Mouse (Mus musculus): ENCODE results near the gene Foxn2. TPM values are rescaled to one million over a fixed set of nuclear protein-coding genes. Genes with fewer than 3 reads are reported as not detected.
"Not testable (repeated sequence)": the region's sequence is repeated elsewhere in the genome, so short reads cannot be mapped to it uniquely, and the experiment has no call there.

Gene Foxn2
- polyA plus RNA-seq, 2 experiments = 8.6 to 11.6 TPM

GRCm38 (mm10) chr17:88459516-88459915 lies 19.0 kb downstream of the Foxn2 start:
- ATAC-seq (ENCODE audit: low FRiP score, low read depth) (no peak), DNase-seq (ENCODE audit: low spot score) (no peak)
- Histone ChIP-seq H3K9me3 (ENCODE audit: control insufficient read depth, low read length) (no peaks in the 10 kb centered on the region), H3K4me2 (replicated peaks; ENCODE audit: low read depth, low read length, severe bottlenecking) (no peak overlapping the region), H3K27ac (replicated peaks; ENCODE audit: low read depth, low read length) (no peak overlapping the region), H3K9ac (ENCODE audit: low read depth, low read length, severe bottlenecking) (no peak overlapping the region), H3K27me3 (ENCODE audit: control insufficient read depth, insufficient read depth, low read length) (no peaks in the 10 kb centered on the region), H3K36me3 (ENCODE audit: control insufficient read depth, insufficient read depth, low read length) (no peaks in the 10 kb centered on the region), H3K4me1 (ENCODE audit: control insufficient read depth, insufficient read depth, low read length) (no peaks in the 10 kb centered on the region), H3K4me3 (replicated peaks; ENCODE audit: low read length) (no peak overlapping the region)
- TF ChIP-seq POLR2A (IDR thresholded peaks at IDR 0.05; ENCODE audit: borderline replicate concordance, extremely low read depth, insufficient read depth, insufficient read length) = no peak
- 61% methylated on average over 2 of the region's 2 CpGs for WGBS

GRCm38 (mm10) chr17:88459916-88460901 lies 19.7 kb downstream of the Foxn2 start:
- no peak overlapping the region for H3K27ac ChIP-seq (replicated peaks; ENCODE audit: low read depth, low read length)
- H3K4me1 ChIP-seq (ENCODE audit: control insufficient read depth, insufficient read depth, low read length) = no peaks in the 10 kb centered on the region
- H3K27me3 ChIP-seq (ENCODE audit: control insufficient read depth, insufficient read depth, low read length) = no peaks in the 10 kb centered on the region
- no peak overlapping the region for H3K9ac ChIP-seq (ENCODE audit: low read depth, low read length, severe bottlenecking)
- no peak for TF ChIP-seq POLR2A (IDR thresholded peaks at IDR 0.05; ENCODE audit: borderline replicate concordance, extremely low read depth, insufficient read depth, insufficient read length)
- H3K4me2 ChIP-seq (replicated peaks; ENCODE audit: low read depth, low read length, severe bottlenecking) = no peak overlapping the region
- no peak for DNase-seq (ENCODE audit: low spot score)
- 91% methylated on average over 7 of the region's 7 CpGs for WGBS
- ATAC-seq (ENCODE audit: low FRiP score, low read depth) = no peak
- H3K9me3 ChIP-seq (ENCODE audit: control insufficient read depth, low read length) = no peaks in the 10 kb centered on the region
- H3K4me3 ChIP-seq (replicated peaks; ENCODE audit: low read length) = no peak overlapping the region
- H3K36me3 ChIP-seq (ENCODE audit: control insufficient read depth, insufficient read depth, low read length) = no peaks in the 10 kb centered on the region

GRCm38 (mm10) chr17:88462658-88463057 lies 22.1 kb downstream of the Foxn2 start:
- H3K4me2 ChIP-seq (replicated peaks; ENCODE audit: low read depth, low read length, severe bottlenecking) = no peak overlapping the region
- TF ChIP-seq POLR2A (IDR thresholded peaks at IDR 0.05; ENCODE audit: borderline replicate concordance, extremely low read depth, insufficient read depth, insufficient read length) = no peak
- WGBS = 68% methylated on average over 5 of the region's 5 CpGs
- H3K4me3 ChIP-seq (replicated peaks; ENCODE audit: low read length) = no peak overlapping the region
- no peak for ATAC-seq (ENCODE audit: low FRiP score, low read depth)
- DNase-seq (ENCODE audit: low spot score) = no peak
- no peak overlapping the region for H3K9ac ChIP-seq (ENCODE audit: low read depth, low read length, severe bottlenecking)
- H3K27ac ChIP-seq (replicated peaks; ENCODE audit: low read depth, low read length) = no peak overlapping the region
- no peaks in the 10 kb centered on the region for H3K9me3 ChIP-seq (ENCODE audit: control insufficient read depth, low read length)
- H3K4me1 ChIP-seq (ENCODE audit: control insufficient read depth, insufficient read depth, low read length) = no peaks in the 10 kb centered on the region
- no peaks in the 10 kb centered on the region for H3K27me3 ChIP-seq (ENCODE audit: control insufficient read depth, insufficient read depth, low read length)
- H3K36me3 ChIP-seq (ENCODE audit: control insufficient read depth, insufficient read depth, low read length) = no peaks in the 10 kb centered on the region

- H3K36me3 ChIP-seq (ENCODE audit: control insufficient read depth, insufficient read depth, low read length) = no peaks in the 10 kb centered on the region
- no peaks in the 10 kb centered on the region; the same call in 1 of the 2 replicates for H3K9me3 ChIP-seq (ENCODE audit: control insufficient read depth, low read length)
- 97% methylated on average over 1 of the region's 1 CpGs for WGBS
- no peaks in the 10 kb centered on the region for H3K4me1 ChIP-seq (ENCODE audit: control insufficient read depth, insufficient read depth, low read length)
- H3K27ac ChIP-seq (replicated peaks; ENCODE audit: low read depth, low read length) = no peak overlapping the region
- no peak for TF ChIP-seq POLR2A (IDR thresholded peaks at IDR 0.05; ENCODE audit: borderline replicate concordance, extremely low read depth, insufficient read depth, insufficient read length)
- DNase-seq (ENCODE audit: low spot score) (no peak), ATAC-seq (ENCODE audit: low FRiP score, low read depth) (no peak)
- no peak overlapping the region for H3K4me2 ChIP-seq (replicated peaks; ENCODE audit: low read depth, low read length, severe bottlenecking)
- no peaks in the 10 kb centered on the region for H3K27me3 ChIP-seq (ENCODE audit: control insufficient read depth, insufficient read depth, low read length)
- H3K9ac ChIP-seq (ENCODE audit: low read depth, low read length, severe bottlenecking) = no peak overlapping the region
- no peak overlapping the region for H3K4me3 ChIP-seq (replicated peaks; ENCODE audit: low read length)
Measured at GRCm38 (mm10) chr17:88466591-88466990, 26.1 kb downstream of the Foxn2 start.

- no peak overlapping the region for H3K4me2 ChIP-seq (replicated peaks; ENCODE audit: low read depth, low read length, severe bottlenecking)
- H3K27ac ChIP-seq (replicated peaks; ENCODE audit: low read depth, low read length) = no peak overlapping the region
- H3K4me3 ChIP-seq (replicated peaks; ENCODE audit: low read length) = no peak overlapping the region
- no peak overlapping the region for H3K9ac ChIP-seq (ENCODE audit: low read depth, low read length, severe bottlenecking)
- H3K4me1 ChIP-seq (ENCODE audit: control insufficient read depth, insufficient read depth, low read length) = no peaks in the 10 kb centered on the region
- ATAC-seq (ENCODE audit: low FRiP score, low read depth) (no peak), DNase-seq (ENCODE audit: low spot score) (no peak)
- H3K27me3 ChIP-seq (ENCODE audit: control insufficient read depth, insufficient read depth, low read length) = no peaks in the 10 kb centered on the region
- TF ChIP-seq POLR2A (IDR thresholded peaks at IDR 0.05; ENCODE audit: borderline replicate concordance, extremely low read depth, insufficient read depth, insufficient read length) = no peak
- 92% methylated on average over 6 of the region's 6 CpGs for WGBS
- no peaks in the 10 kb centered on the region; the same call in 1 of the 2 replicates for H3K9me3 ChIP-seq (ENCODE audit: control insufficient read depth, low read length)
- H3K36me3 ChIP-seq (ENCODE audit: control insufficient read depth, insufficient read depth, low read length) = no peaks in the 10 kb centered on the region
Measured at GRCm38 (mm10) chr17:88467696-88468095, 27.2 kb downstream of the Foxn2 start.

GRCm38 (mm10) chr17:88468655-88469398 lies 28.3 kb downstream of the Foxn2 start:
- not testable (repeated sequence) for H3K27me3 ChIP-seq (ENCODE audit: control insufficient read depth, insufficient read depth, low read length); H3K36me3 ChIP-seq (ENCODE audit: control insufficient read depth, insufficient read depth, low read length); H3K27ac ChIP-seq (replicated peaks; ENCODE audit: low read depth, low read length); H3K4me3 ChIP-seq (replicated peaks; ENCODE audit: low read length); H3K4me1 ChIP-seq (ENCODE audit: control insufficient read depth, insufficient read depth, low read length); DNase-seq (ENCODE audit: low spot score); ATAC-seq (ENCODE audit: low FRiP score, low read depth); H3K9me3 ChIP-seq (ENCODE audit: control insufficient read depth, low read length); H3K9ac ChIP-seq (ENCODE audit: low read depth, low read length, severe bottlenecking); H3K4me2 ChIP-seq (replicated peaks; ENCODE audit: low read depth, low read length, severe bottlenecking)
- WGBS = 98% methylated on average over 5 of the region's 5 CpGs
